Mouse (Mus musculus) midbrain, embryonic 11.5 days (tissue): Measurements from ENCODE around the gene Stim2. TPM values are rescaled to one million over a fixed set of nuclear protein-coding genes. Genes with fewer than 3 reads are reported as not detected.
A peak's percentile ranks its signal among the peaks of the same experiment; 100 is the strongest.

ENCODE experiments used
- ATAC-seq: fragments of 200-750 bp; cut with Nextera tagmentation; 2 replicates; pipeline ENCODE4 v1.8.0; 2017; ENCODE audit warnings: moderate TSS enrichment, moderate library complexity; ENCODE audit not compliant: low FRiP score
- DNase-seq: peaks from one replicate; pipeline ENCODE4 v3.0.0; 2015; ENCODE audit warnings: low spot score; ENCODE audit errors: missing footprints
- H3K27ac ChIP-seq: fragments of 300-500 bp; sonication (generic); 2 replicates; pipeline ENCODE4 v1.5.1; 2014; ENCODE audit warnings: low read depth, low read length
- H3K27me3 ChIP-seq: fragments of 300-500 bp; sonication (generic); 2 replicates; pipeline ENCODE4 v1.6.1; 2014; ENCODE audit warnings: mild to moderate bottlenecking, low read length, moderate library complexity, mixed read lengths; ENCODE audit not compliant: control insufficient read depth, insufficient read depth
- H3K36me3 ChIP-seq: fragments of 300-500 bp; sonication (generic); 2 replicates; pipeline ENCODE4 v1.6.1; 2014; ENCODE audit warnings: mild to moderate bottlenecking, low read length, moderate library complexity, mixed read lengths; ENCODE audit not compliant: control insufficient read depth, insufficient read depth
- H3K4me1 ChIP-seq: fragments of 300-500 bp; sonication (generic); 2 replicates; pipeline ENCODE4 v1.6.1; 2014; ENCODE audit warnings: low read length; ENCODE audit not compliant: control insufficient read depth, insufficient read depth
- H3K4me2 ChIP-seq: fragments of 300-500 bp; sonication (generic); 2 replicates; pipeline ENCODE4 v1.6.1; 2014; ENCODE audit warnings: mild to moderate bottlenecking, moderate library complexity
- H3K4me3 ChIP-seq: fragments of 300-500 bp; sonication (generic); 2 replicates; pipeline ENCODE4 v1.5.1; 2014; ENCODE audit warnings: low read depth, low read length
- H3K9ac ChIP-seq: fragments of 300-500 bp; sonication (generic); 2 replicates; pipeline ENCODE4 v1.6.1; 2014; ENCODE audit warnings: low read length
- H3K9me3 ChIP-seq: fragments of 300-500 bp; sonication (generic); 2 replicates; pipeline ENCODE4 v1.6.1; 2016; ENCODE audit warnings: low read length; ENCODE audit not compliant: control insufficient read depth
- WGBS: fragments of 180-500 bp; shearing (Covaris S2); extraction: QIAGEN DNeasy Blood & Tissue Kit; methylation state at CpG from one replicate; pipeline ENCODE4 v1.1.7; 2014; 5-methylcytosine and 5-hydroxymethylcytosine counted together
- polyA plus RNA-seq: library from polyadenylated mRNA; unstranded; fragments of >200 nt; fragmentation: Nextera tagmentation; extraction: Ambion mirVana; gene quantifications from 2 replicates; pipeline ENCODE4 v1.2.1, GENCODE M21; 2014

The Stim2 gene
- polyA plus RNA-seq, 1 experiment from 2014 or later = 23.1 TPM

DNA sequence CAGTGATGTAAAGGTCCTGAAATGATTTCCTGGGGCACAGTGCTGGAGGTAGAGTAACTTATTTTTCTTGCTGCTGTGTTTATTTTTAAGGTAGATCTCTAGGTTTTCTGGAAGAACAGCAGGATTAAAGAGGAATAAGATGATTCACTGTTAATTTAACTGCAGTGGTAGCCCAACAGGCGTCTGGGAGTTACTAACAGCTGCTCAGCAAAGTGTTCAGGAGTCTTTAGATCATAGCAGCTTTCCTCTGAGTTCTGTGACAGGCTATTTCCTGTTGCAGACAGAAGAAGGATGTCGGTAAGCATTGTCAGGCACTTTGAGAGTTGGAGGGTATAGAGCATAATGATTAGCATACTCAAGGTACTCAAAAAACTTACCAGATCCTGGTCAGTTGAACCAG, 1.5 kb downstream of the Stim2 start:
- DNase-seq (peak; percentile 84), ATAC-seq (no peak)
- no peaks in the 10 kb centered on the region for H3K36me3 ChIP-seq
- no peaks in the 10 kb centered on the region for H3K9me3 ChIP-seq
- H3K9ac ChIP-seq = peak overlapping the region; percentile 91
- H3K4me3 ChIP-seq = peak overlapping the region; percentile 86
- peaks cover 16% of the 10 kb centered on the region for H3K4me1 ChIP-seq
- no peak overlapping the region for H3K27ac ChIP-seq
- peak overlapping the region; percentile 80 for H3K4me2 ChIP-seq
- no peaks in the 10 kb centered on the region; the same call in 1 of the 2 replicates for H3K27me3 ChIP-seq
- WGBS = 4% methylated on average over 2 of the region's 2 CpGs

DNA sequence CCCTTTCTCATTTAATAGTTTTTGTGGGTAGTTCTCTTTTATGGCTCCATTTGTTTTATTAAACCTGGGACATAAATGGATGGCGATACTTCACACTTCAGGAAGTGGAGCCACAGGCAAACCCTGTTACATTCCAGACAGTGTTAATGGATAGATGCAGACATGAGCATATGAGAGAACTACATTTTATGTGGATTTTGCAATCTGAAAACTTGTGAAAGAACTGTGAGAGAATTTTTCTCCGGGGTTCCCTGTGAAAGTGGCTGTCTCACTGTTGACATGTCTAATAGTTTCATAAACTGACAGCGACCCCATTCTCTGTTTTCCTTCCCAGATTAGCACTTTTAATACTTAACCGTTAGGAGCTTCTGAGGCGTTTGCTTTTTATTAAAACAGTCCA, 2.7 kb downstream of the Stim2 start:
- WGBS = 79% methylated on average over 5 of the region's 5 CpGs

DNA sequence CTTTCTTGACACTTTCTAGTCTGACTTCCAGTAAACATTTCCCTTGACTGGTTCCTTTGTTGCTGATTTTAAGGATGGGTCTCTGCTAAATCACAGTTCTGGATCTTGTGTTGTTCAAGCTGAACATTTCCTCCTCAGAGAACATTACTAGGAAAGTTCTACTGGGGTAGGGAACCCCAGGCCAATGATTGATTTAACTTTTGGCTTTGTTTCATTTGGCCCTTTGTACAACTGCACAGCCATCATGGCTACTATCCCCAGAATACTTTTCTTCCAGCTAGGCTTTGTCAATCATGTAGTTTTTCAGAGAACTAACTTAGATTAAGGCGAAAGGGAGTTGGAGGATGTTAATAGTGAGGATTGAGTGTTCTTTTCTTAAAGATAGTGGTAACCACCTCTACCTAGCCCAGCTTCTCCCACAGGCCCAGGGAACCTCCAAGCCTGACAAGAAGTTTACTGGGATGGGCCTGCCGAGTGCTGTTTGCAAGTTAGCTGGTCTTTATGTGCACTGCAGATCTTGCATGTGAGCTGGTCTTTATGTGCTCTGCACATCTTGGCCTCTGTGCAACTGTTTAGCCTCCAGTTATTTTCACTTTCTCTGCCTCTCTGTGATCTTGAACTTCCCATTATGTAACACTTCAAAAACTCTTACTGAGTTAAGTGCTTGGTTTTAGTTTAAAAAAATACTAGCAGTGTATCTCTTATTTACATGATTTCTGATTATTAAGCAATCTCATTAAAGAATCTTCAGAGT, 7.0 kb downstream of the Stim2 start:
- WGBS = 79% methylated on average over 2 of the region's 2 CpGs
- Histone ChIP-seq H3K4me2 (no peak overlapping the region), H3K9me3 (no peaks in the 10 kb centered on the region)

More for the DNA sequence above, 2.7 kb downstream of the Stim2 start:
- Histone ChIP-seq H3K9me3 (no peaks in the 10 kb centered on the region), H3K36me3 (no peaks in the 10 kb centered on the region), H3K4me3 (no peak overlapping the region), H3K4me1 (peaks cover 25% of the 10 kb centered on the region), H3K9ac (no peak overlapping the region), H3K27ac (no peak overlapping the region), H3K4me2 (no peak overlapping the region), H3K27me3 (no peaks in the 10 kb centered on the region)
- peak; percentile 54 for DNase-seq
- no peak for ATAC-seq

DNA sequence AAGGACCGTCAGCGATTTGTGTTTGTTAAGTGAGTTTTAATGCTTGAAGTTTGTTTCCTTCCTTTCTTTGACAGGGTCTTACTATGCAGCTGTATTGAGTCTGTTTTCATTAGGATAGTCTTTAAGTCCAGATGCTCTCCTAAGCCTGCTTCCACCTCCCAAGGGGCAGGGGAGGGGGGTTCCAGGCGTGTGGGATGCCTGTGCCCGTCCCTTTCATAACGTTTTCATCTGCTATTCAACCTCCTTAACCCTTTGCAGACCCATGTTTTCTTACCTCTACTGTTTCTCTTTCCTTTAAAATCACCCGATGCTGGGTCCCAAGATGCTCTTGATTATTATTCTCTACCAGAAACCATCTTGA, 7.5 kb downstream of the Stim2 start:
- DNase-seq (no peak), ATAC-seq (peak; percentile 63; the same call in 1 of the 2 replicates)
- H3K9ac ChIP-seq = no peak overlapping the region
- no peak overlapping the region for H3K4me2 ChIP-seq
- H3K27ac ChIP-seq = no peak overlapping the region
- 40% methylated on average over 6 of the region's 6 CpGs for WGBS
- peaks cover 9% of the 10 kb centered on the region for H3K4me1 ChIP-seq
- no peak overlapping the region for H3K4me3 ChIP-seq
- H3K27me3 ChIP-seq = no peaks in the 10 kb centered on the region
- H3K9me3 ChIP-seq = no peaks in the 10 kb centered on the region
- H3K36me3 ChIP-seq = no peaks in the 10 kb centered on the region

More for the DNA sequence above, 7.0 kb downstream of the Stim2 start:
- peak; percentile 80 for DNase-seq
- peaks cover 11% of the 10 kb centered on the region for H3K4me1 ChIP-seq
- H3K36me3 ChIP-seq = no peaks in the 10 kb centered on the region
- no peak for ATAC-seq
- no peaks in the 10 kb centered on the region for H3K27me3 ChIP-seq
- no peak overlapping the region for H3K9ac ChIP-seq
- no peak overlapping the region for H3K27ac ChIP-seq
- no peak overlapping the region for H3K4me3 ChIP-seq

DNA sequence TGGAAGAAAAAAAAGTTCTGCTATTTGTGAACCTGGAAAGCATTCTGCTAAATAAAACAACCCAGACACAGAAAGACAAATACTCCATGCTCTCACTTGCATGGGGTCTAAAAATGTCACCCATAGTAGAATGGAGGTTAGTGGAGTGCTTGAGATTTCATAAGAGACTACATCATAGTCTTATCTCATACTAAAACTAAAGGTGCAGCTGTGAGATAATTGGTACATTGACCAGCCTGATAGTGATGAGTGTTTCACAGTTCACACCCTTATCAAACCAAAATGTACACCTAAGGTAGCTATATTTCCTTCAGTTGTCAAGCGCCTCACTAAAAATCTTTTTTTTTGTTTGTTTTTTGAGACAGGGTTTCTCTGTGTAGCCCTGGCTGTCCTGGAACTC, 8.5 kb downstream of the Stim2 start:
- Histone ChIP-seq H3K4me2 (no peak overlapping the region), H3K27ac (no peak overlapping the region), H3K9me3 (no peaks in the 10 kb centered on the region), H3K9ac (no peak overlapping the region), H3K27me3 (no peaks in the 10 kb centered on the region), H3K36me3 (no peaks in the 10 kb centered on the region), H3K4me1 (peaks cover 9% of the 10 kb centered on the region), H3K4me3 (no peak overlapping the region)
- ATAC-seq = no peak
- WGBS = 94% methylated on average over 1 of the region's 1 CpGs
- DNase-seq = peak; percentile 14

DNA sequence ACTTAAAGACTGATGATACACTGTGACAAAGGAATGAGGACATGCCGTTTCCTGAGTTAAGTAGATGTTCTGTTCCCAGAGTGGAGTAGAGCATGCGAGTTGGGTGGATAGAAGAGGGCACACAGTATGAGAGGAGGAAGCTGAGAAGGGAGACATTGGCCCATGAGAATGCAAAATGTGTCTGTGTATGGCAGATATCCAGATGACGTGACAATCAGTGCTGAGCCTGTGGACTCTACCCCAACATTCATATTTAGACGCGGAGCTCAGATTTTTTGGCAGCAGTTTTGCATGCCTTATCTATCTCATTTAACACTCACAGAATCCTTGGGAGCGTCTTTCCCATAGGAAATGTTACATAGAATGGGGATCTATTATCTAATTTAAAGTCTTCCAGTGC, 9.3 kb downstream of the Stim2 start:
- Histone ChIP-seq H3K9ac (no peak overlapping the region), H3K27ac (no peak overlapping the region), H3K4me1 (peaks cover 9% of the 10 kb centered on the region), H3K36me3 (no peaks in the 10 kb centered on the region), H3K4me3 (no peak overlapping the region), H3K9me3 (no peaks in the 10 kb centered on the region), H3K4me2 (no peak overlapping the region), H3K27me3 (no peaks in the 10 kb centered on the region)
- WGBS = 90% methylated on average over 6 of the region's 6 CpGs
- DNase-seq (no peak), ATAC-seq (no peak)

DNA sequence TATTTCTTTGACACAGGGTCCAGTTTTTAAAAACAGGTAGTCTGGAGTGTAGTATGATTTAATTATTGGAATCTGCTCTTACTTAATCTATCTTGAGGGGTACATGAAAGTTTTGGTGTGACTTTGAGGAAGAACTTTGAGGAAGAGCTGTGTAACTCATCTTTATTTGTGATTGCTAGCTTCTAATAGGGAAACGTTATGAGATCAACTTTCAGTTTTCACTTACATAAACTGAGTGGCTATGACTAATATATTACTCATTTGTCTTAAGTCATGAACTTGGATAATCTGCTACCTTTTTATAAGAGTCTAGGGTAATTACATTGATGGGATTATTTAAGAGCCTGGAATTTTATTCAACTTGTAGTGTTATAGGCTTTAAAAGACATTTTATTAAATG, 15.0 kb downstream of the Stim2 start:
- WGBS = 86% methylated on average over 1 of the region's 1 CpGs
- H3K9me3 ChIP-seq = no peaks in the 10 kb centered on the region

DNA sequence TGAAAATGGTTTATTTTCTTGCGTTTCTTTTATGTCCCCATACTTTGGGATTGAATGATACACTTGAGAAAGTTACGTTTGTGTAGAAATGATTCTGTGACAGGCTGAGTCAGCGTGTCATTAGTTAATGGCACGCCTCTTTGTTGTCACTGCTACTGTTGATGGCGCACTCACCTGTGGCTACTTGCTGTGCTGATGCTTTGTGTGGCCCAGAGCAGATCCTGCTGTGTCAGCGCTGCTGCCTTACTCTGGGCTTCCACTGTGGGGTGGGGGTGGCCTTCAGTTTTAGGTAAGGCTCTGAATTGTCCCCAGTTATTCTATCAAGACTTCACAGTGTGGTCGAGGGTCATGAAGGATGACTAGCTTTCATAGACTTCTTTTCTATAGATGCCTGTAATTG, 18.8 kb downstream of the Stim2 start:
- Histone ChIP-seq H3K4me3 (no peak overlapping the region), H3K4me2 (no peak overlapping the region), H3K9me3 (no peaks in the 10 kb centered on the region), H3K36me3 (no peaks in the 10 kb centered on the region), H3K9ac (no peak overlapping the region), H3K4me1 (no peaks in the 10 kb centered on the region), H3K27me3 (no peaks in the 10 kb centered on the region), H3K27ac (no peak overlapping the region)
- no peak for ATAC-seq
- WGBS = 46% methylated on average over 7 of the region's 7 CpGs
- DNase-seq = peak; percentile 73

More for the DNA sequence above, 15.0 kb downstream of the Stim2 start:
- Histone ChIP-seq H3K4me2 (no peak overlapping the region), H3K9ac (no peak overlapping the region), H3K27ac (no peak overlapping the region), H3K4me1 (no peaks in the 10 kb centered on the region), H3K27me3 (no peaks in the 10 kb centered on the region), H3K36me3 (no peaks in the 10 kb centered on the region), H3K4me3 (no peak overlapping the region)
- ATAC-seq (no peak), DNase-seq (no peak)

DNA sequence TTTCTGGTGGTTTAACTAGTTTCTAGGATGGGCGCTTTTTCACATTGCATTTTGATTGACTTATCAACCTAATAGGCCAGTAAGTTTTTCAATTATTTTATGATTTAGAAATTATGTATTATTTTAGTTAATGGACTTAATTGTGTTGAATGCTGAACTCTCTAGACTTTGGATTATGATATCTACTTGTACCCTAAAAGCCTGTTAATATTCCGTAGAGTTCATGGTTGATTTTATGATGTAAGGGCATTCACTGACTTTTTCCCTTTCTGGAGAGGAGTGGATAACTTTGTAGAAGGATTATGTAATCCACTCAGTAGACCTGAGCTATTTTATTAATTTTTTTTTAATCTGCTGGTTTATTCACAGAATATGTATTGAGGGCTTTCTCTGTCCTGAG, 20.6 kb downstream of the Stim2 start:
- ATAC-seq (no peak), DNase-seq (peak; percentile 61)
- Histone ChIP-seq H3K4me1 (no peaks in the 10 kb centered on the region), H3K4me2 (no peak overlapping the region), H3K36me3 (no peaks in the 10 kb centered on the region), H3K9me3 (no peaks in the 10 kb centered on the region), H3K9ac (no peak overlapping the region), H3K27ac (no peak overlapping the region), H3K27me3 (no peaks in the 10 kb centered on the region), H3K4me3 (no peak overlapping the region)
- WGBS = 92% methylated on average over 2 of the region's 2 CpGs
